Mouse (Mus musculus) neural tube, embryonic 14.5 days (tissue): ENCODE measurements around the gene Ctdnep1. TPM values are rescaled to one million over a fixed set of nuclear protein-coding genes. Genes with fewer than 3 reads are reported as not detected.

ENCODE experiments used
- ATAC-seq: fragments of 200-750 bp; cut with Nextera tagmentation; 2 replicates; pipeline ENCODE4 v1.8.0; 2017; ENCODE audit warnings: low read depth, mild to moderate bottlenecking, moderate TSS enrichment, moderate library complexity
- H3K27ac ChIP-seq: fragments of 300-500 bp; sonication (generic); 2 replicates; pipeline ENCODE4 v1.5.1; 2014; ENCODE audit warnings: low read depth, mild to moderate bottlenecking, control low read depth, low read length, moderate library complexity, mixed read lengths
- H3K27me3 ChIP-seq: fragments of 300-500 bp; sonication (generic); 2 replicates; pipeline ENCODE4 v1.6.1; 2014; ENCODE audit warnings: low read length; ENCODE audit not compliant: control insufficient read depth, insufficient read depth
- H3K36me3 ChIP-seq: fragments of 300-500 bp; sonication (generic); 2 replicates; pipeline ENCODE4 v1.6.1; 2014; ENCODE audit warnings: low read length, mixed read lengths; ENCODE audit not compliant: control insufficient read depth, insufficient read depth
- H3K4me1 ChIP-seq: fragments of 300-500 bp; sonication (generic); 2 replicates; pipeline ENCODE4 v1.6.1; 2014; ENCODE audit warnings: low read length; ENCODE audit not compliant: control insufficient read depth, insufficient read depth
- H3K4me2 ChIP-seq: fragments of 300-500 bp; sonication (generic); 2 replicates; pipeline ENCODE4 v1.6.1; 2014; ENCODE audit warnings: mild to moderate bottlenecking, low read depth, low read length, control low read depth
- H3K4me3 ChIP-seq: fragments of 300-500 bp; sonication (generic); 2 replicates; pipeline ENCODE4 v1.5.1; 2014; ENCODE audit warnings: low read depth, low read length, control low read depth, mixed read lengths
- H3K9ac ChIP-seq: fragments of 300-500 bp; sonication (generic); replicated peaks from 2 replicates; pipeline ENCODE4 v1.6.1; 2014; ENCODE audit warnings: low read depth, mild to moderate bottlenecking, control low read depth, low read length, mixed read lengths
- H3K9me3 ChIP-seq: fragments of 300-500 bp; sonication (generic); 2 replicates; pipeline ENCODE4 v1.6.1; 2016; ENCODE audit warnings: low read length; ENCODE audit not compliant: control insufficient read depth
- WGBS: fragments of 180-500 bp; shearing (Covaris S2); extraction: QIAGEN DNeasy Blood & Tissue Kit; methylation state at CpG from one replicate; pipeline ENCODE4 v1.1.7; 2014; 5-methylcytosine and 5-hydroxymethylcytosine counted together
- polyA plus RNA-seq: library from polyadenylated mRNA; unstranded; fragments of >200 nt; fragmentation: Nextera tagmentation; extraction: Ambion mirVana; gene quantifications from 2 replicates; pipeline ENCODE4 v1.2.1, GENCODE M21; 2014

Ctdnep1 gene
- polyA plus RNA-seq, 1 experiment from 2014 or later = 26.5 TPM

DNA sequence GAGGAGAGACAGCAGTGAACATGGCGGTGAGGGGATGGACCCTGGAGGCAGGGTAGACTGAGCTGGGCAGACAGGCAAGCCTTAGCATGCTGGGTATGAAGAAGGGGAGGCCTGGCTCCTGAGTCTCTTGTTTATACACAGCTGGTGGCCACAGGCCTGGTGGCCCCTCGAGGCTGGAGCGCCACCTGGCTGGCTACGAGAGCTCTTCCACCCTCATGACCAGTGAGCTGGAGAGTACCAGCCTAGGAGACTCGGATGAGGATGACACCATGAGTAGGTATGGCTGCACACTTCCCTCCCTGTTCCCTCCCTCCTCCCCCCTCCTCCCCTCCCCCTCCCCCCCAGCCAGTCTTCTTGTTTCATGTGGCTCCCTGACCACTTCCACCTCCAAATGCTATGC, 24.6 kb downstream of the Ctdnep1 start:
- no peaks in the 10 kb centered on the region for H3K27me3 ChIP-seq
- ATAC-seq = no peak
- no peak overlapping the region for H3K9ac ChIP-seq
- no peak overlapping the region for H3K4me2 ChIP-seq
- no peak overlapping the region for H3K27ac ChIP-seq
- H3K36me3 ChIP-seq = peaks cover 54% of the 10 kb centered on the region
- H3K9me3 ChIP-seq = no peaks in the 10 kb centered on the region
- H3K4me3 ChIP-seq = no peak overlapping the region
- peaks cover 22% of the 10 kb centered on the region for H3K4me1 ChIP-seq
- WGBS = 72% methylated on average over 2 of the region's 5 CpGs

DNA sequence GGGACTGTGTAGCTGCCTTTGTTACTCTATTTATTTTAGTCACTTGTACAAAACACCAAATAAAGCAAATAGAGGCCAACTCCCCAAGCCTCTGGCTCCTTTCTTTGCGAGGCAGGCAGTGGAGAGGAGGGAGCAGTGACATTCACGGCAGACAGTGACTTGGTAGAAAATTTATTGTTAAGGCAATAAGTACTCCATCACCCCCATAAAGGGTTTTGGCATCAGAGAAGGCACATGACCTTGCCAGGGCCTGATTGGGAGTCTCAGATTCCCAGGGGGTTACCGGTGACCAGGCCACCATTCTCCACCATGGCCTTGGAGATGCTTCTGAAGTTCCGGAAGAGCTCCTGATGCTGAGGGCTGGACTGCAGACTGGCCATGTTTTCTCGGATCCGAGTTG, 29.1 kb downstream of the Ctdnep1 start:
- Histone ChIP-seq H3K27ac (no peak overlapping the region), H3K4me1 (peaks cover 3% of the 10 kb centered on the region; the same call in 1 of the 2 replicates), H3K27me3 (no peaks in the 10 kb centered on the region), H3K9ac (no peak overlapping the region), H3K36me3 (peaks cover 75% of the 10 kb centered on the region), H3K4me3 (no peak overlapping the region), H3K9me3 (no peaks in the 10 kb centered on the region), H3K4me2 (no peak overlapping the region)
- no peak for ATAC-seq
- WGBS = 89% methylated on average over 6 of the region's 6 CpGs

DNA sequence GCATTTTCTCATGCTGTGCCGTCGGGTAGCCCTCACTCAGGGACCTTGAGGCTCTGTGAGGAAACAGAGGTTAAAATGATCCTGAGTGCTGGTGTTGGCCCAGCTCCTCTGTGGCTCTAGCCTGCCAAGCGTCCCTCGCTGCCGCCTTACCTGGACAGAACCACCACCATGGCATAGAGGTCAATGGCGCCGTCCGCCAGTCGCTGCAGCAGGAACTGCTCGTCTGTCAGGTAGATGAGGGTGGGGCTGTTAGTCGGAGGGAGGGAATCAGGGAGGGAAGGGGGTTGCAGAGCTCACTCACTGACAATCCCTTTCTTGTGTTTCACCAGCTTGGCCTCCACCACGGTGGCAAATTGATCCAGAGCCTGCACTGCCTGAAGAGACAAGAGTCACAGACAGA, 29.6 kb downstream of the Ctdnep1 start:
- Histone ChIP-seq H3K27ac (no peak overlapping the region), H3K9me3 (no peaks in the 10 kb centered on the region), H3K4me1 (peaks cover 3% of the 10 kb centered on the region; the same call in 1 of the 2 replicates), H3K9ac (no peak overlapping the region), H3K36me3 (peaks cover 71% of the 10 kb centered on the region), H3K4me2 (no peak overlapping the region), H3K27me3 (no peaks in the 10 kb centered on the region), H3K4me3 (no peak overlapping the region)
- 92% methylated on average over 12 of the region's 12 CpGs for WGBS
- no peak for ATAC-seq

DNA sequence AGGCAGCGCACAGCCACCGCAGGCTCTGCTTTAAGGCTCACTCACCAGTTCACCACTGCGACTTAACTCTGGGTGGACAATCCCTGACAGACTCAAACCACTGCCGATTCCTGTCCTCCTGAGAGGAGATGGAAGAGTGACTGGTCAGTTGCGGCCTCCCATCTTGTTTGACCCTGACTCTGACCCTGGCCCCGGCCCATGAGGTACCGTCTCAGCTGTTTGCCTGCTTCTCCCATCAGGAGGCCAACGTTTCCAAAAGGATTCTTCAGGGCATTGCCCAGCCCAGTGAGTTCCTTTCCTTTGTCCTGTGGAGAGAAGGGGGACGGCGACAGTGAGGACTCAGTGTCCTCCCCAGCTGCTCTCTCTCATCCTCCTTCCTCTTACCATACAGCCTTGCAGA, 30.0 kb downstream of the Ctdnep1 start:
- no peaks in the 10 kb centered on the region for H3K9me3 ChIP-seq
- peaks cover 67% of the 10 kb centered on the region for H3K36me3 ChIP-seq
- ATAC-seq = no peak
- H3K4me2 ChIP-seq = no peak overlapping the region
- no peak overlapping the region for H3K9ac ChIP-seq
- H3K4me1 ChIP-seq = peaks cover 3% of the 10 kb centered on the region; the same call in 1 of the 2 replicates
- WGBS = 84% methylated on average over 10 of the region's 10 CpGs
- no peak overlapping the region for H3K4me3 ChIP-seq
- no peak overlapping the region for H3K27ac ChIP-seq
- no peaks in the 10 kb centered on the region for H3K27me3 ChIP-seq

DNA sequence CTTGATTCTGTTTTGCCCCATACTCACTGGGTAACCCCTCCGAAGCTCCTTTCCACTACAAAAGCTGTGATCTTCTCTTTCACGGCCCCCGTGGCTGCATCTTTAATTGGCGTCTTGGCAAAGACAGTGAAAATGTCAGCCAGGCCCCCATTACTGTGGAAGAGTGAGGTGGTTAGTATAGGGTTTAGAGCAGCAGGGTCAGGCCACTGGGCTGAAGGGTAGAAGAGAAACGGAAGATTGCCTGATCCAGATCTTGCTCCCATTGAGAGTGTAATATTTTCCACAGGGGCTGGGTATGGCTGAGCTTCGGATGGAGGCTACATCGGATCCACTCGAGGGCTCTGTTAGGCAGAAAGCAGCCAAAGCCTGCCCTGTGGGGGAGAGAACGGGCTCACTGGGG, 32.0 kb downstream of the Ctdnep1 start:
- Histone ChIP-seq H3K9ac (no peak overlapping the region), H3K4me3 (no peak overlapping the region), H3K27me3 (no peaks in the 10 kb centered on the region), H3K27ac (no peak overlapping the region), H3K4me1 (peaks cover 10% of the 10 kb centered on the region), H3K36me3 (peaks cover 47% of the 10 kb centered on the region), H3K9me3 (no peaks in the 10 kb centered on the region), H3K4me2 (no peak overlapping the region)
- WGBS = 89% methylated on average over 9 of the region's 9 CpGs
- ATAC-seq = no peak

DNA sequence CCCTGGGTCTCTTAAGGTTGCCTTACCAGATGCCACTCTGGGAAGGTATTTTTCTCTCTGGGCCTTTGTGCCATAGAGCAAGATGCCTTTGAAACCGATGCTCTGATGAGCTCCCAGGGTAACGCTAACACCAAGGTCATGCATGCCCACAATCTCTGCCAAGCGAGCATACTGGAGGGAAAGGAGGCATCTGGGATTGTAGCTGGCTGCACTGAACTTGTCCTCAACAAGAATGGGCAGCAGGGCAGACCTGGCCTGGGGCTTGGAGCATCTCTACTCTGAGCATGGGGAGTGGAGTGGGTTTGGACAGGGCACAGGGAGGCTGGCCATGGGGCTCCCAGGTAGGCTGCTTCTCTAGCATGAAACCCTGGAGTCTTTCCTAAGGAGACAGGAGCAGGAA, 32.5 kb downstream of the Ctdnep1 start:
- no peaks in the 10 kb centered on the region for H3K9me3 ChIP-seq
- no peak overlapping the region for H3K4me3 ChIP-seq
- H3K4me1 ChIP-seq = peaks cover 10% of the 10 kb centered on the region
- ATAC-seq = no peak
- H3K9ac ChIP-seq = no peak overlapping the region
- no peak overlapping the region for H3K4me2 ChIP-seq
- no peak overlapping the region for H3K27ac ChIP-seq
- H3K27me3 ChIP-seq = no peaks in the 10 kb centered on the region
- WGBS = 77% methylated on average over 3 of the region's 3 CpGs
- H3K36me3 ChIP-seq = peaks cover 43% of the 10 kb centered on the region

DNA sequence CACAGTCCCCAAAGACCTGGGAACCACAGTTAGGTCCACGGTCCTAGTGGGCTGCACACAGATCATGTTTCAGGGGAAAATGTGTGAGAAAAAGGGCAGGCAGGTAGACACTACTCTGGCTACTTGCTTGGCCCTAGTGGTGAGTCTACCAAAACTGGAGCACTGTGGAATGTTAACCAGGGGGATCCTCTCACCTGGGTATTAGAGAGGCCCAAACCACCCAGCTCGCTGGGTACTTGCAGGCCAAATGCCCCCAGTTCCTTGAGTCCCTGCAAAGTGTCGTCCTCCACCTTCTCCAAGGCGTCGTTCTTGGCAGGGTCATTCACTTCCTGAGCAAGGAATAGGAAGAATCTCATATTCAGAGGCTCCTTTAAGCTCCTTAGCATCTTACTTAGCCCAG, 33.1 kb downstream of the Ctdnep1 start:
- no peak overlapping the region for H3K4me2 ChIP-seq
- H3K27ac ChIP-seq = no peak overlapping the region

DNA sequence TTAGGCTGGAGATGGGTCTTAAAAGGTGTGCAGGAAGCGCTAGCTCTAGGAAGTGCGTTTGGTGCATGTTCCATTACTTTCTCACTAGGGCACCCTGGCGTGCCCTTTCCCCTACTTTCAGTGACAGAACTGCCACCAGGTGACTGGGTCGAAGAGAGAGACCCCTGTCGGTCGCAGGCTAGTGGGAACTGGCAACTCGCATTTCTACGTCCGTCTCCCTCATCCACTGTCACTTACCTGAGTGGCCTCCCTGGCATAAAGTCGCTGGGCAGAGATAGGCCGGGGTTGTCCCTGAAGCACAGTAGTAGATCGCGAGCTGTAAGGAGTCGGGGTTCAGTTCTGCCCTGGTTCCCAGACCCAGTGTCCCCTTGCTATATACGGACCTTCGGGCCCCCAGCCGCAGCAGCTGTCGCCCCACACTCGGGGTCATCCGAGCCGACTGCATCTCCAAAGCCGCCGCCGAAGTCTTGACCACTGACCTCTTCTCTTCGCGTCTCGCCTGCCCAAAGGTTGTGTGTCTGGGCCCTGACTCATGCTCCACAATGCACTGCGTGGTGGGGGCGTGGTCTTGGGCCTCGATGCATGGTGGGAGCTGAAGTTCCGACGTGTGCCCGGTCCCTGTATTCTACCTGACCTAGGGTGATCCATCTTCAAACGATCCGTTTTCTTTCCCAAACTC, 34.1 kb downstream of the Ctdnep1 start, which contains the start of gene Acadvl:
Gene Acadvl (minus strand): TSS at position 532 of the 679 bp plus-strand sequence.
- no peaks in the 10 kb centered on the region for H3K27me3 ChIP-seq

More for the DNA sequence above, 33.1 kb downstream of the Ctdnep1 start:
- Histone ChIP-seq H3K36me3 (peaks cover 36% of the 10 kb centered on the region), H3K4me3 (no peak overlapping the region), H3K27me3 (no peaks in the 10 kb centered on the region), H3K9ac (no peak overlapping the region), H3K9me3 (no peaks in the 10 kb centered on the region), H3K4me1 (peaks cover 12% of the 10 kb centered on the region)
- no peak for ATAC-seq
- WGBS = 63% methylated on average over 5 of the region's 5 CpGs

DNA sequence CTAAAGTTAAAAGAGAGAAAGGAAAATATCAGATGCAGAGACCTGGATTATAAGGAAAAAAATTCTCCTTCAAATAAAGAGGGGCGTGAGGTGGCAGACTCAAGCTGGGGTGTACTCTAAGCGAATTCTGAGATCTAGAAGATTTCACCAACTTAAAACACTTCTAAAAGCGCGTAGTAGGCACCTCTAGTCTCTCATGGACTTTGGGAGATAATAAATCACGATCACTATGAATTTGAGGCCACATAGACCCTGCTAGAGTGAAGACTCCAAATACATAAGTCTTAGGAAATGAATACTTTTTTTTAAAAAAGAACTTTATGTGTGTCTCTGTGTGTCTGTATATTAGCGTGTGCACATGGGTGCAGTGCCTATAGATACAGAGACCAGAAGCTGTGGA, 34.7 kb downstream of the Ctdnep1 start:
- Histone ChIP-seq H3K4me3 (no peak overlapping the region), H3K27ac (no peak overlapping the region), H3K27me3 (no peaks in the 10 kb centered on the region), H3K4me2 (peak overlapping the region; percentile 61), H3K36me3 (peaks cover 20% of the 10 kb centered on the region), H3K4me1 (peaks cover 27% of the 10 kb centered on the region), H3K9ac (no peak overlapping the region), H3K9me3 (no peaks in the 10 kb centered on the region)
- ATAC-seq = no peak
- WGBS = 64% methylated on average over 6 of the region's 6 CpGs

More for the DNA sequence above, 34.1 kb downstream of the Ctdnep1 start, which contains the start of gene Acadvl:
- Histone ChIP-seq H3K36me3 (peaks cover 27% of the 10 kb centered on the region), H3K4me1 (peaks cover 21% of the 10 kb centered on the region), H3K4me3 (peak within 1 kb of the TSS; percentile 47), H3K9ac (peak within 1 kb of the TSS; percentile 63), H3K27ac (peak within 1 kb of the TSS; percentile 66; the same call in 1 of the 2 replicates), H3K4me2 (peak within 1 kb of the TSS; percentile 61), H3K9me3 (no peaks in the 10 kb centered on the region)
- peak; percentile 84 for ATAC-seq
- WGBS = under 1% methylated on average over 35 of the region's 35 CpGs
